Mouse (Mus musculus) forebrain, embryonic 12.5 days (tissue): Measurements from ENCODE around the gene Zfp524. TPM values are rescaled to one million over a fixed set of nuclear protein-coding genes. Genes with fewer than 3 reads are reported as not detected.

Experiments used
- ATAC-seq: fragments of 200-750 bp; cut with Nextera tagmentation; 2 replicates; pipeline ENCODE4 v1.8.0; 2017; ENCODE audit warnings: moderate TSS enrichment; ENCODE audit not compliant: low FRiP score
- H3K27ac ChIP-seq: fragments of 300-500 bp; sonication (generic); 2 replicates; pipeline ENCODE4 v1.5.1; 2016; ENCODE audit warnings: mild to moderate bottlenecking
- H3K27me3 ChIP-seq: fragments of 300-500 bp; sonication (generic); 2 replicates; pipeline ENCODE4 v1.6.1; 2016; ENCODE audit warnings: mild to moderate bottlenecking
- H3K36me3 ChIP-seq: fragments of 300-500 bp; sonication (generic); replicated peaks from 2 replicates; pipeline ENCODE4 v1.6.1; 2016; ENCODE audit warnings: mild to moderate bottlenecking
- H3K4me1 ChIP-seq: fragments of 300-500 bp; sonication (generic); 2 replicates; pipeline ENCODE4 v1.6.1; 2016
- H3K4me2 ChIP-seq: fragments of 300-500 bp; sonication (generic); 2 replicates; pipeline ENCODE4 v1.6.1; 2016; ENCODE audit warnings: mild to moderate bottlenecking, moderate library complexity
- H3K4me3 ChIP-seq: fragments of 300-500 bp; sonication (generic); replicated peaks from 2 replicates; pipeline ENCODE4 v1.5.1; 2016; ENCODE audit warnings: mild to moderate bottlenecking
- H3K9ac ChIP-seq: fragments of 300-500 bp; sonication (generic); 2 replicates; pipeline ENCODE4 v1.6.1; 2016; ENCODE audit warnings: mild to moderate bottlenecking
- H3K9me3 ChIP-seq: fragments of 300-500 bp; sonication (generic); 2 replicates; pipeline ENCODE4 v1.6.1; 2016
- WGBS: fragments of 180-500 bp; shearing (Covaris S2); methylation state at CpG from one replicate; pipeline ENCODE4 v1.1.7; 2016; 5-methylcytosine and 5-hydroxymethylcytosine counted together
- polyA plus RNA-seq: library from polyadenylated mRNA; unstranded; fragments of >200 nt; fragmentation: Nextera tagmentation; extraction: Ambion mirVana; gene quantifications from 2 replicates; pipeline ENCODE4 v1.2.1, GENCODE M21; 2016

Zfp524 gene
- polyA plus RNA-seq, 1 experiment from 2014 or later, result 9.6 TPM

GRCm38 (mm10) chr7:5037026-5037425 is 22.8 kb downstream of the Zfp524 start:
- H3K4me3 ChIP-seq, result no peak overlapping the region
- H3K4me1 ChIP-seq, result peaks cover 21% of the 10 kb centered on the region
- H3K4me2 ChIP-seq, result no peak overlapping the region
- H3K9ac ChIP-seq, result no peak overlapping the region
- H3K36me3 ChIP-seq, result peaks cover 51% of the 10 kb centered on the region
- ATAC-seq, result no peak
- H3K27ac ChIP-seq, result no peak overlapping the region
- H3K27me3 ChIP-seq, result no peaks in the 10 kb centered on the region
- H3K9me3 ChIP-seq, result peaks cover under 1% of the 10 kb centered on the region; the same call in 1 of the 2 replicates
- WGBS, result 95% methylated on average over 7 of the region's 7 CpGs

- peaks cover 21% of the 10 kb centered on the region for H3K4me1 ChIP-seq
- H3K27ac ChIP-seq, result peak overlapping the region; percentile 98; the same call in 1 of the 2 replicates
- no peaks in the 10 kb centered on the region for H3K9me3 ChIP-seq
- ATAC-seq, result no peak
- peak overlapping the region; percentile 66 for H3K4me3 ChIP-seq
- no peaks in the 10 kb centered on the region for H3K27me3 ChIP-seq
- peaks cover 47% of the 10 kb centered on the region for H3K36me3 ChIP-seq
- WGBS, result 93% methylated on average over 8 of the region's 8 CpGs
- peak overlapping the region; percentile 54 for H3K4me2 ChIP-seq
- 0 out of 2 replicates have a peak overlapping the region, but pooled peaks have one; percentile 74 for H3K9ac ChIP-seq
Observed at GRCm38 (mm10) chr7:5037467-5037866, 23.3 kb downstream of the Zfp524 start.

GRCm38 (mm10) chr7:5038109-5038732 is 24.0 kb downstream of the Zfp524 start, which contains the start of gene Zfp784:
Zfp784 (minus strand) TSS chr7:5038446.
- peak within 1 kb of the TSS; percentile 66 for H3K4me3 ChIP-seq
- H3K4me1 ChIP-seq, result peaks cover 21% of the 10 kb centered on the region
- ATAC-seq, result peak; percentile 96
- WGBS, result under 1% methylated on average over 48 of the region's 48 CpGs
- H3K27me3 ChIP-seq, result no peaks in the 10 kb centered on the region
- peak within 1 kb of the TSS; percentile 98 for H3K27ac ChIP-seq
- H3K9ac ChIP-seq, result peak within 1 kb of the TSS; percentile 74
- peaks cover 39% of the 10 kb centered on the region for H3K36me3 ChIP-seq
- H3K9me3 ChIP-seq, result no peaks in the 10 kb centered on the region
- H3K4me2 ChIP-seq, result peak within 1 kb of the TSS; percentile 54

- Histone ChIP-seq H3K4me2 (peak overlapping the region; percentile 54), H3K9ac (peak overlapping the region; percentile 74; the same call in 1 of the 2 replicates), H3K9me3 (no peaks in the 10 kb centered on the region), H3K4me3 (peak overlapping the region; percentile 66), H3K36me3 (peaks cover 32% of the 10 kb centered on the region), H3K27ac (0 out of 2 replicates have a peak overlapping the region, but pooled peaks have one; percentile 98), H3K27me3 (no peaks in the 10 kb centered on the region), H3K4me1 (peaks cover 21% of the 10 kb centered on the region)
- WGBS, result 43% methylated on average over 5 of the region's 5 CpGs
- ATAC-seq, result no peak
Observed at GRCm38 (mm10) chr7:5038940-5039339, 24.7 kb downstream of the Zfp524 start.

DNA sequence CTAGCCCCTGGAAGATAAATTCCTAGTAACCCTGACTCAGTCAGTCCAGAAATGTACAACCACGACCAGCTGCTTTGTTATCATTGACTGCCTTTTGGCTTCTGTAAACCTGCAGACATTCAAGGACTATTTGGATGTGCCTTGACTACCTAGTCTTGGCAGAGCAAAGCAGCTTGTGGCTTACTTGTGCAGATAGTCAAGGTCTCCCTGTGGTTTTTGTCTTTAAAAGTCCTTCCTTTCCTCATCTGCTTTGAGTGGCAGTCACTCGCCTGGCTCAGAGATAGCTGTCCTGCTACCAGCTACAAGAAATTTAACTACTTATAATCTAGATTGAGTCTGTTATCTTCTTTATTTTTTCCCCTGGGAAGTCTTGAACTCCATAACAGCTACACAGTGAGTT is 30.8 kb downstream of the Zfp524 start:
- Histone ChIP-seq H3K27ac (no peak overlapping the region), H3K9me3 (no peaks in the 10 kb centered on the region), H3K4me2 (no peak overlapping the region), H3K4me3 (no peak overlapping the region), H3K9ac (no peak overlapping the region), H3K4me1 (0 out of 2 replicates have a peak, but pooled peaks cover under 1% of the 10 kb centered on the region), H3K36me3 (peaks cover 6% of the 10 kb centered on the region), H3K27me3 (0 out of 2 replicates have a peak, but pooled peaks cover 3% of the 10 kb centered on the region)
- 75% methylated on average over 2 of the region's 2 CpGs for WGBS
- ATAC-seq, result no peak

GRCm38 (mm10) chr7:5046112-5046511 is 31.9 kb downstream of the Zfp524 start:
- no peak overlapping the region for H3K4me2 ChIP-seq
- peaks cover 5% of the 10 kb centered on the region; the same call in 1 of the 2 replicates for H3K36me3 ChIP-seq
- H3K4me3 ChIP-seq, result no peak overlapping the region
- H3K9ac ChIP-seq, result no peak overlapping the region
- no peak overlapping the region for H3K27ac ChIP-seq
- ATAC-seq, result no peak
- H3K4me1 ChIP-seq, result peaks cover 7% of the 10 kb centered on the region
- WGBS, result 73% methylated on average over 2 of the region's 2 CpGs
- H3K27me3 ChIP-seq, result 0 out of 2 replicates have a peak, but pooled peaks cover 3% of the 10 kb centered on the region
- no peaks in the 10 kb centered on the region for H3K9me3 ChIP-seq

DNA sequence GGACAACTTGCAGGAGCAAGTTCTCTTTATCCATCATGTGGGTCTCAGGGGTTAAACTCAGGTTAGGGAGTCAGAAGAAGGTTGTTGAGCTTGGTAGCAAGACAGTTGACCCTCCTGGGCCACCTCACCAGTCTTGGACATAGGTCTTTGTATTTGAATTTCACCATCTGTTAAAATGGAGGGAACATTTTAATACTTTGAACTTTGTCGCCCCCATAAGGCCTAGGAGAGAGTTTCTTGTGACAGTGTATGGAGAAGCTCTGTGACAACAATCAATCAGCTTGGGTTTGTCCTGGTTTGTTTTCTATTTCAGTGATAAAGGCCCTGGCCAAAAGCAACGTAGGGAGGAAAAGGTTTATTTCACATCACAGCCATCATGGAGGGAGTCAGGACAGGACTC is 33.1 kb downstream of the Zfp524 start:
- Histone ChIP-seq H3K4me3 (no peak overlapping the region), H3K9ac (no peak overlapping the region), H3K27ac (no peak overlapping the region), H3K9me3 (no peaks in the 10 kb centered on the region), H3K4me1 (peaks cover 12% of the 10 kb centered on the region), H3K36me3 (no peaks in the 10 kb centered on the region), H3K4me2 (no peak overlapping the region), H3K27me3 (peaks cover 9% of the 10 kb centered on the region)
- ATAC-seq, result no peak
- 34% methylated on average over 2 of the region's 2 CpGs for WGBS

GRCm38 (mm10) chr7:5051193-5052192 is 37.3 kb downstream of the Zfp524 start, which contains the start of gene Zfp580:
Zfp580 (plus strand) TSS chr7:5051538.
- no peaks in the 10 kb centered on the region for H3K9me3 ChIP-seq
- H3K4me1 ChIP-seq, result peaks cover 35% of the 10 kb centered on the region
- peak within 1 kb of the TSS; percentile 79 for H3K4me3 ChIP-seq
- peak; percentile 84 for ATAC-seq
- 2% methylated on average over 64 of the region's 65 CpGs for WGBS
- peaks cover 51% of the 10 kb centered on the region for H3K27me3 ChIP-seq
- H3K36me3 ChIP-seq, result no peaks in the 10 kb centered on the region
- H3K4me2 ChIP-seq, result peak within 1 kb of the TSS; percentile 82
- H3K9ac ChIP-seq, result peak within 1 kb of the TSS; percentile 89
- peak within 1 kb of the TSS; percentile 80 for H3K27ac ChIP-seq

- Histone ChIP-seq H3K4me1 (peaks cover 44% of the 10 kb centered on the region), H3K27me3 (peaks cover 60% of the 10 kb centered on the region), H3K9ac (peak overlapping the region; percentile 89), H3K36me3 (no peaks in the 10 kb centered on the region), H3K4me3 (peak overlapping the region; percentile 79), H3K4me2 (peak overlapping the region; percentile 82), H3K9me3 (no peaks in the 10 kb centered on the region), H3K27ac (no peak overlapping the region)
- WGBS, result 3% methylated on average over 12 of the region's 12 CpGs
- no peak for ATAC-seq
Observed at GRCm38 (mm10) chr7:5052438-5052837, 38.2 kb downstream of the Zfp524 start.

DNA sequence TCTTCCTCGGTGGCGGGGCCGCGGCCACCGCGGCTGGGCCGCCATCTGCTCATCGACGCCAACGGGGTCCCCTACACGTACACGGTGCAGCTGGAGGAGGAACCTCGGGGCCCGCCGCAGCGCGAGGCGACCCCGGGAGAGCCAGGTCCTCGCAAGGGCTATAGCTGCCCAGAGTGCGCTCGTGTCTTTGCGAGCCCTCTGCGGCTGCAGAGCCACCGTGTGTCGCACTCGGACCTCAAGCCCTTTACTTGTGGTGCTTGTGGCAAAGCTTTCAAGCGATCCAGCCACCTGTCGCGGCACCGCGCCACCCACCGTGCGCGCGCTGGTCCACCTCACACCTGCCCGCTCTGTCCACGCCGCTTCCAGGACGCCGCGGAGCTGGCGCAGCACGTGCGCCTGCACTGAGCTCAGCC is 38.7 kb downstream of the Zfp524 start:
- peak overlapping the region; percentile 82 for H3K4me2 ChIP-seq
- H3K36me3 ChIP-seq, result no peaks in the 10 kb centered on the region
- peak overlapping the region; percentile 56 for H3K9ac ChIP-seq
- ATAC-seq, result no peak
- H3K27me3 ChIP-seq, result peaks cover 65% of the 10 kb centered on the region
- no peak overlapping the region for H3K27ac ChIP-seq
- 2% methylated on average over 45 of the region's 45 CpGs for WGBS
- H3K4me1 ChIP-seq, result peaks cover 44% of the 10 kb centered on the region
- peak overlapping the region; percentile 79 for H3K4me3 ChIP-seq
- H3K9me3 ChIP-seq, result no peaks in the 10 kb centered on the region

- H3K4me3 ChIP-seq, result peak overlapping the region; percentile 79
- peaks cover 72% of the 10 kb centered on the region for H3K27me3 ChIP-seq
- H3K4me2 ChIP-seq, result peak overlapping the region; percentile 82
- ATAC-seq, result no peak
- peaks cover 44% of the 10 kb centered on the region for H3K4me1 ChIP-seq
- no peaks in the 10 kb centered on the region for H3K9me3 ChIP-seq
- WGBS, result 9% methylated on average over 32 of the region's 32 CpGs
- peak overlapping the region; percentile 56; the same call in 1 of the 2 replicates for H3K9ac ChIP-seq
- no peaks in the 10 kb centered on the region for H3K36me3 ChIP-seq
- no peak overlapping the region for H3K27ac ChIP-seq
Observed at GRCm38 (mm10) chr7:5053456-5054179, 39.4 kb downstream of the Zfp524 start.
